Mouse (Mus musculus): ENCODE measurements at regions not wholly inside any gene's neighbourhood (a gene's known extent, or its start where the extent isn't known, plus 50 kb on each side); places are given as distances from the start of the nearest gene placed in this dataset.
"Not testable (repeated sequence)": the region's sequence is repeated elsewhere in the genome, so short reads cannot be mapped to it uniquely, and the experiment has no call there.

DNA sequence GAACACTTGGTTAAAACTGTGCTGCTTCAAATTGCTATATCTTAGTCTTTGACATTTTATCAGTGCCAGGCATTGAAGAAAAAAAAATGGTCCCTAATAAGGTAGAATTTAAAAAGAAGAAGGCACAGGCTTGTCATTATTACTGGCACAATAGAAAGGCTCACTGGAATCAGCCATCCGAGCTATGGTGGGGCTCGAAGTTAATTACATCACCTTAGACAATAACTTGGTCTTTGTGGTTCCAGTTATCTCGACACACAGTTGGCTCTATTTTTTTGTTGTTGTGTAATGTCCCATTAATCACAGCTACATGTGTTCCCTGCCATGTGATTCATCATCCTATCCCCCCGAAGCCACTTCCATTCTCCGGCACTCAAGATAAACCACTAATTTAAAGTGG lies 825.1 kb downstream of the Rab28 start:
- no peak for DNase-seq

DNA sequence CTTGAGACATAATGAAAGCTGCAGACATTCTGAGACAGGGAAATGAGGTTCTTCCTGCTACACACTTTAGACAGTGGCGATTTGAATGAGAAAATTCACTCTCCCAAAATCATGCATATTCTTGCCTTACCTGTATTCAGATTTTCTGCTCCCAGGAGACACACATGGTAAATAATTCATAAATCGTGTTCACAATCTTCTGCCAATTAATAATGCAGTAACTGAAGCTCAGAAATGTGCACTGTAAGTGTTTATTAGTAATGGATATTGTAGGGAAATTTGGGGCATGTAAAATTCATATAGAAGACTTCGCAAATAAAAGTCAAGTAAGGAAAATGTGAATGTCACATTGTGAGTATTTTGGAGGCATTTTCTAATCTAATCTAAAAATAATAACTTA lies 830.2 kb downstream of the Rab28 start:
- no peak for DNase-seq

DNA sequence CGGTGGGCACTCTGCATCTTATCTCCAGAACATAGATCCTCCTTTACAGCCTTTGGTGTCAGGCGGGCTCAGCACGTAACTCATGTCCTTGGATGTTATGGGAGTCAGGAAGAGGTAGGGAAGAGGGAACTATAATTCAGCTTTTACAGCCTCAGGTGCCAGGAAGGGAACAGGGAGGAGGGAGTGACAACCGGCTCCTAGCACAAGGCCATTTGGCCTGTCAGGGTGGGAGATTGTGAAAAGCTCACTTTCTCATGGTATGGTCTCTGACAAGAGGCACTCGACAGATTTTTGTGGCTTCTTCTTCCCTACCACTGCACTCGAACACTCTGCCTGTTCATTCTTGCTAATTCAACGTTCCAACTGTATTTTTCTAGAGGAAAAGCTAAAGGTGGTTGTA lies 845.6 kb downstream of the Rab28 start:
- DNase-seq = not testable (repeated sequence)

All from right cerebral cortex, adult 18-20 months (tissue).